Mouse (Mus musculus): ENCODE results near the gene Rxylt1.

Gene Rxylt1

GRCm38 (mm10) chr10:122096980-122097844, at the start of gene Rxylt1:
Gene Rxylt1, minus strand, starts transcription at chr10:122097371.
- peak; percentile 97 to 98 for DNase-seq

- DNase-seq, result no peak
These were observed 24.3 kb upstream of the Rxylt1 start for GRCm38 (mm10) chr10:122121290-122121970.

- no peak for DNase-seq
These were observed 23.5 kb upstream of the Rxylt1 start for GRCm38 (mm10) chr10:122120500-122121289.

DNA sequence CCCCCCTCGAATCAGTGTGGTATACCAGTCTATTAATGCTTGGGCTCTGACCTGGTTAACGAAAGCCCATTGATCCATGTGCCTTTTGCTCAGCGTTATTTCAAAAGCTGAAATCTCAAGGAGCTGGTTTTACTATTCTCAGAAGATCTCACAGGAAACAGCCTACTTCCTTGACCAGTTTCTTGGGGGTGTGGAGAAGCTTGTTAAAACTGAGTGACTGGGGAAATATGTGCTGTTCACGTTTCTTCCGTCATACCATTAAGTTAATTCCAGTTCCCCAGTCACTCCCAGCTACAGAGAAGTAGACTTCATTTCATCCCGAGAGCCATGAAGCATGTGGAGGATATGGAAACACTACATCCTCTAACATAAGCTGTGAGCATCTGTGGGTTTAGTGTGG, 22.3 kb upstream of the Rxylt1 start:
- DNase-seq, result no peak

GRCm38 (mm10) chr10:122116636-122117035, 19.5 kb upstream of the Rxylt1 start:
- no peak for DNase-seq

DNA sequence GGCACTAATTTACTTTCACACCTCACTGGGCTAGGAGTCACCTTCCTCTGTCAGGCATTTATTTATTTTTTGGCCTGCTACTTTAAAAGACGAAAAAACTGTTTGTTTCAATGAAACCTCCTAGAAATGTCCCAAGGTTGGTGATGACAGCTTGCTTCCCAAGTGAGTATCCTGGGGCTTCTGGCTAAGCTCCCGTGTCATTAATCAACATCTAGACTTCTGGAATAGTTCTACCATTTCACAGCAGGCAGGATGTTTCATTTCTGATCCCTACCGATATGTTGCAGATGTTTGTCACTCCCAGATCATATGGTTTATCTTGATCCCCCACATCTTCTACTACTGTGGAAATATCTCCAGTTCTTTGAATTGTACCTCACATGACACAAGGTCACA, 9.5 kb upstream of the Rxylt1 start:
- no peak for DNase-seq

DNA sequence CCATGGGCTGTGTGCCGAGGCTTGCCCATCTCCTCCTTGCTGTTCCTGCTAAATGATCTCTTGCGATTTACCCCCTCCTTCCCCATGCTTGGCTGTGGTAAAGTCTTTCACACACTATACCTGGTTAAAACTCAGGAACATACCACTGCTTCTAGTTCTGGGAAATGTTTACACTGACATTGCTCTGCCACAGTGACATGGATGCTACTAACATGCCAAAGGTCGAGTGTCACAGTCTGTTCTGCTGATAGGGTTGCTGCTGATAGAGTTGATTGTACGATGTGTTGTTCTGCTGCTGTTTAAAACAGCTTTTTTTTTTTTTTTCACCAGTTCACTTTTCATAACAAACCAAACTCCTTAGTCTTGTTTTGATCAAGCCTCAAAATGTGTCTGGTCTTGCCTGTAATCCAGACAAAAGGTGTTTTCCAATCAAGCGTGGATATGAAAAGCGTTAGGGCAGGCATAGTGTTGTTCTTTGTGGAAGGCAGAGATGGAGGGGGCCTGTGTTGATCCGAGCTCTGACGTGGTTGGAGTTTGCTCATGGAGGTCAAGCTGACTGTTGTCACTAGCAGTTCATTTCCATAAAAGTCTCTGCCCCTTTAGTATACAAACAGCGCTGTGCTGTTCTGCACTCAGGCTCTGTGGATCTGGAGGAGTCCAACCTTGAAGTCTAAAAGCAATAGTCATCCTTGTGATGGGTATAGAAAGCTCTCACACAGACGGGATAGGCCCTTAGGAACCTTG, 8.9 kb upstream of the Rxylt1 start:
- peak; percentile 16 to 54 for DNase-seq

DNA sequence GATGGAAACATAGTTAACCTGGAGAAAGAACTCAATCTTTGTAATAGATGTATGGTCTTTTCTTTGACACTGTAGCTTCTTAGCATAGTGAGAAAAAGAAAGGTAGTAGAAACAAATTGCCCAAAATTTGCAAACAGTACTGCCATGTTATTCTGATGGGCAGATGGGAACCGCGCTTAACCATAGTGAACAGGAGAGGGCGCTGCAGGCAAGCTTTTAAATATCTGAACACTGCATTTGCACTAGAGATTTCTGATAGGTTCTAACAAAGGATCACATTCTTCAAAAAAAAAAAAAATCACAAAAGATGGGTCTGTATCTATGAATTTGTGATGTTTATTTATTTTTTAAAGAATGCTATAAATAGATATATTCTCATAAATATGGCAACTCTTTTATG, 8.2 kb upstream of the Rxylt1 start:
- DNase-seq, result peak; percentile 44 to 67

- no peak for DNase-seq
These were observed 5.5 kb upstream of the Rxylt1 start for GRCm38 (mm10) chr10:122102675-122103074.

GRCm38 (mm10) chr10:122096462-122096979, 650 bp downstream of the Rxylt1 start:
- no peak for DNase-seq

DNA sequence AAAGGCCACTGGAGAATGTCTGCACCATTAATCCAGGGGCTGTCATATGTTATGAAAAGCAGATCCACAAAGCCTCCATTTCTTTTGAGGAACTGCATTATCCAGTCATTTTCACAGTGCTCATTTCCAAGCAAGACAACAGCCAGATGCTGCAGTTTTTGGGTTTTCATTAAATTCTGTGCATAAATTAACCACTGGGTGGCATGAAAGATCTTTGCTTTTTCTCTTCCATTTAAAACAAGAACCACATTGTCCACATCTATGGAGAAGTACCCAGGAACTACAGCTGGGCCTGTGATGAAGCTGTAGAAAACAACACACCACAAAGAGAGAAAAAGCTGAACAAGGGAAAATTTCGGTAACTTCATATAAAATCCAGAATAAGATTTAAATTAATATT, 6.7 kb downstream of the Rxylt1 start:
- DNase-seq, result no peak

GRCm38 (mm10) chr10:122081352-122081751, 15.8 kb downstream of the Rxylt1 start:
- no peak for DNase-seq

DNA sequence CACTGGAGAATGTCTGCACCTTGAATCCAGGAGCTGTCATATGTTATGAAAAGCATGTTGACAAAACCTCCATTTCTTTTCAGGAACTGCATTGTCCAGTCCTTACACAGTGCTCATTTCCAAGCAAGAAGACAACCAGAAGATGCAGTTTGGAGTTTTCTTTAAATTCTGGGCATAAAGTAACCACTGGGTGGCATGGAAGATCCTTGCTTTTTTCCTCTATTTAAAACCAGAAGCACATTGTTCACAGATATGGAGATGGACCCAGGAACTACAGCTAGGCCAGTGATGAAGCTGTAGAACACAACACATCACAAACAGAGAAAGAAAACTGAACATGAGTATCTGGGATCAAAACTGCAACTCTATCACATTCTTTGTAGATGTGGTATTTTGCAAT, 28.0 kb downstream of the Rxylt1 start:
- DNase-seq, result no peak

DNA sequence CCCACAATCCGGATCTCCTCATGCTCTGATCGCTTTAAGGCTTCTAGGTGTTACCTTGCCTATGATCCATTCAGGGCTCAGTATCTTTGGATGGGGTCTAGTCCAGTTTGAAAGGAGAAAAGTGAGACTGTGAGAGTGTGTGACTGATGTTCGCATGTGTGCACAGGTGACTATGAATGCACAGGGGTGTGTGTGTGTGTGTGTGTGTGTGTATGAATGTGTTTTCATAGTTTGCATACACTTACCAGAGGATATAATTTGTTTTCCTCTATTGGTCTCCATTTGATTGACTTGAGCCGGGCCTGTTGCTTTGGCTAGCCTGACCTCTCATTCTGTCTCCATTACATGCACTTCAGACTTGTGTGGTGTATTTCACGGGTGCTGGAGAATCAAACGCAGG, 41.3 kb downstream of the Rxylt1 start:
- no peak for DNase-seq

DNA sequence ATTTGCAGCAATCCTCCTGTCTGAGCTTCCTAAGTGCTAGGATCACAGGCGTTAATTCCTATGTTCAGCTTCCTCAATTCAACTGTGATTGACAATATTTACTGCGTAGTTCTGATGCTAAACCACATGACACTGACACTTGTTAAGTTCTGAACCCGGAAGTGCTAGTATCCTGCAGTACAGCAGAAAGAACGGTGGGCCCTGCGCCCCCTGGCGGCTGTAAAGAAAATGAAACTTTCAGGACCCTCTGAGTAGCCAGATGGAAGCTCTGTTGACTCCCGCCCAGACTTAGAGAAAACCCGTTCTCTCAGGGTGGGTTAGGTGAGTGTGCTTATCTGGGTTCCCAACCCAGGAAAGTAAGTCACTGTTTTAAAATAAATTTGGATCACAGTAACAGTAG, 42.6 kb downstream of the Rxylt1 start:
- peak; percentile 66 to 68 for DNase-seq

DNA sequence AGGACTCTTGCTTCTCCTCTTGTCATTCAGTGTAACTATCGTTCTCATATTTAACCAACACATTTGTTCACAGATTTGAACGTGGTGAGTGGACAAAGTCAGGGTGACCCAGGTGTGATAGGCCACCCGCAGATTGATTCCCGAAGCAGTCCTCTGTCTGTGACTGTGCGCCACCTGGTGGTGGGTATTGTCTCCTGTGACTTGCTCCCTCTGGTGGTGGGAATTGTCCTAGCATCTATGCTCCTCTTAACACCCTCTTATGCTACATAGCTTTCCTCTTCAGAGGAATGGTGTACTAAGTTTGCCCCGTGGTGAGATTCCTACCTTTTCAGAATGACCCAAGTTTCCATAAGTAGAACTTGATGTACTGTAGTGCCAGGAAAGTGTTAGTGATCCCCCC, 45.3 kb downstream of the Rxylt1 start:
- peak; percentile 72 to 89 for DNase-seq

GRCm38 (mm10) chr10:122047727-122048365, 49.3 kb downstream of the Rxylt1 start:
- DNase-seq, result peak; percentile 90 to 93

DNA sequence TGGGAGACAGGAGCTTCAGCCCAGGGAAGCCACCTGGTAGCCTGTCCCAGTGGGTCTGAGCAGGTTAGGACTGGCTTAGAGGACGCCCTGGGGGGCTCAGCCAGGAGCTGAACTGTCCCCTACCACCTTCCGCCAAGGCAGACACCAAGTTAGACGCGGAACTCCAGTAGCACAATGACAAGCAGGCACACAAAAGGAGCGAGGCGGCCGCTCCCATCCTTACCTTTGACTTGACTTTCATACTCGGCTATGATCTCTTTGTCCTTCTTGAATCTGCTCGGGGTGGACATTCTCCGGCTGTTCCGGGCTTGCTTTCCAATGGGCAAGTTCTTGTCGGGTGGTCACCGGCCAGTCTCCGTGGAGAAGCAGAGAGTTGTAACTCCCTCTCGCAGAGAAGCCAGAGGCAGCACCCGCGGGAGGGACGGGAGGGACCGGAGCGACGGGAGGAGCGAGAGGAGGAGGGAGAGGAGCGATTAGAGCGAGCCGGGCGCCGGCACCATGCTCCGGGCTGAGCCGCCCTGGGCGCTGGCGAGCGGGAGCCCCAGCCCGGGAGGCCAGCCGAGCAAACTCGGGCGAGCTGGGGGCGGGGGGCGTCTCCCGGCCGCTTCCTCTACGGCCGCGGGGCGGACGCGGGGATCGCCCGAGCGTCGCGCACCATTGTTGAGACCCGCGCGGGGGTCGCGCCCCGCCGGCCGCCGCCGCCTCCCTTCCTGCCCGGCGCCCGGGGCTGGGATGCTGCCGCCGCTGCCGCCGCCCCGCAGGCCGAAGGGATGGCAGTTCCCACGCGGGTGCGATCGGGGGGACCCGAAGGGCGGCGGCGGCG, 50.1 kb downstream of the Rxylt1 start, which contains the start of gene Srgap1:
Gene Srgap1 (minus strand): TSS at position 412 of the 823 bp plus-strand sequence.
- DNase-seq, result peak; percentile 69 to 77

GRCm38 (mm10) chr10:122046511-122046903, 50.7 kb downstream of the Rxylt1 start:
- no peak for DNase-seq

- no peak for DNase-seq
These were observed 51.2 kb downstream of the Rxylt1 start for GRCm38 (mm10) chr10:122045946-122046345.

GRCm38 (mm10) chr10:122044926-122045325, 52.2 kb downstream of the Rxylt1 start:
- no peak for DNase-seq

Measured in lung, postnatal 4 days (tissue).